Mouse (Mus musculus) embryonic stem cell, embryonic (primary cell): ENCODE measurements around the gene Fam189b.

Experiments
- CTCF ChIA-PET, 4 experiments: fragments of 300-600 bp in 2 of 4; fragments of 350-600 bp in 2 of 4; sonication (Branson Sonifier 250); formaldehyde crosslinking; loops; one replicate each; lab custom pipeline; 2022; ENCODE audit warnings: inconsistent platforms in 2 of 4; lab: Charles Lee
- POLR2A ChIA-PET, 4 experiments: fragments of 300-600 bp in 2 of 4; fragments of 350-600 bp in 2 of 4; sonication (Branson Sonifier 250); formaldehyde crosslinking; loops; one replicate each; lab custom pipeline; 2022; ENCODE audit warnings: antibody characterized with exemption in 4 of 4, inconsistent platforms in 1 of 4; lab: Charles Lee

Gene Fam189b

GRCm38 (mm10) chr3:89203142-89203514, 20.2 kb downstream of the Fam189b start:
- CTCF ChIA-PET: interaction anchor here in 2 of 4 experiments (0.5 to 0.7 kb wide), 3 partner anchors 91 to 1196 kb away, joined by 3 to 6 read pairs (median 4); no protein-coding TSS in a partner anchor
- POLR2A ChIA-PET: interaction anchor here (0.5 to 4.8 kb wide), 29 partner anchors 7 to 915 kb away, joined by 3 to 31 read pairs (median 4); partner anchors contain the start of genes Scamp3 (in 2 of the 4), Thbs3 (in 2 of the 4), Clk2 (in 1 of the 4) and Fam189b (in 1 of the 4)

- CTCF ChIA-PET: interaction anchor here in 1 of 4 experiments (1.5 kb wide), 1 partner anchor 40 kb away, joined by 3 read pairs; the partner anchor contains the start of genes Krtcap2 and Trim46
- POLR2A ChIA-PET: interaction anchor here (0.5 to 1.4 kb wide), 6 partner anchors 8 to 250 kb away, joined by 3 to 5 read pairs (median 3); partner anchors contain the start of genes Fam189b (in 1 of the 4) and Thbs3 (in 1 of the 4)
These were observed 23.1 kb downstream of the Fam189b start for GRCm38 (mm10) chr3:89206079-89206478.

GRCm38 (mm10) chr3:89206695-89207094, 23.8 kb downstream of the Fam189b start:
- CTCF ChIA-PET: interaction anchor here in 1 of 4 experiments (1.5 kb wide), 1 partner anchor 39 kb away, joined by 3 read pairs; the partner anchor contains the start of genes Krtcap2 and Trim46

GRCm38 (mm10) chr3:89208075-89208657, 25.2 kb downstream of the Fam189b start:
- POLR2A ChIA-PET: interaction anchor here in 2 of 4 experiments (0.9 to 2.2 kb wide), 6 partner anchors 12 to 31 kb away, joined by 3 to 6 read pairs (median 4); partner anchors contain the start of genes Scamp3 (in 2 of the 2) and Fam189b (in 1 of the 2)
- CTCF ChIA-PET: no interaction called here

More at GRCm38 (mm10) chr3:89206695-89207094, 23.8 kb downstream of the Fam189b start:
- POLR2A ChIA-PET: interaction anchor here in 3 of 4 experiments (0.5 to 1.6 kb wide), 6 partner anchors 8 to 249 kb away, joined by 3 to 5 read pairs (median 3); partner anchors contain the start of genes Fam189b (in 1 of the 3) and Thbs3 (in 1 of the 3)

- POLR2A ChIA-PET: interaction anchor here in 2 of 4 experiments (0.9 to 4.1 kb wide), 7 partner anchors 13 to 73 kb away, joined by 3 to 19 read pairs (median 4); partner anchors contain the start of genes Scamp3 (in 2 of the 2) and Fam189b (in 1 of the 2)
- CTCF ChIA-PET: interaction anchor here in 1 of 4 experiments (0.8 kb wide), 1 partner anchor 84 kb away, joined by 3 read pairs; no protein-coding TSS in a partner anchor
These were observed 25.8 kb downstream of the Fam189b start for GRCm38 (mm10) chr3:89208736-89209135.

- ChIA-PET POLR2A (interaction anchor here in 3 of 4 experiments (0.6 to 4.1 kb wide), 14 partner anchors 8 to 117 kb away, joined by 3 to 19 read pairs (median 4); partner anchors contain the start of genes Fam189b (in 1 of the 3), Gba (in 1 of the 3), Mtx1 (in 1 of the 3) and Rusc1 (in 1 of the 3)), CTCF (interaction anchor here in 1 of 4 experiments (1.0 kb wide), 1 partner anchor 16 kb away, joined by 3 read pairs; no protein-coding TSS in a partner anchor)
These were observed 26.8 kb downstream of the Fam189b start for GRCm38 (mm10) chr3:89209731-89210130.

- CTCF ChIA-PET: interaction anchor here in 2 of 4 experiments (0.6 to 1.0 kb wide), 2 partner anchors 16 to 26 kb away, joined by 3 read pairs; no protein-coding TSS in a partner anchor
- POLR2A ChIA-PET: interaction anchor here in 3 of 4 experiments (0.8 to 4.1 kb wide), 18 partner anchors 9 to 117 kb away, joined by 3 to 19 read pairs (median 4); partner anchors contain the start of genes Clk2 (in 1 of the 3), Fam189b (in 1 of the 3), Gba (in 1 of the 3) and Krtcap2 (in 1 of the 3)
These were observed 27.2 kb downstream of the Fam189b start for GRCm38 (mm10) chr3:89210162-89210561.

GRCm38 (mm10) chr3:89210731-89211130, 27.8 kb downstream of the Fam189b start:
- CTCF ChIA-PET: interaction anchor here in 1 of 4 experiments (0.6 kb wide), 1 partner anchor 26 kb away, joined by 3 read pairs; no protein-coding TSS in a partner anchor
- POLR2A ChIA-PET: interaction anchor here in 3 of 4 experiments (0.6 to 4.1 kb wide), 19 partner anchors 8 to 118 kb away, joined by 3 to 19 read pairs (median 4); partner anchors contain the start of genes Fam189b (in 2 of the 3), Gba (in 2 of the 3), Clk2 (in 1 of the 3) and Krtcap2 (in 1 of the 3)

GRCm38 (mm10) chr3:89213803-89214530, 31.0 kb downstream of the Fam189b start:
- CTCF ChIA-PET: interaction anchor here in 3 of 4 experiments (0.6 to 2.0 kb wide), 9 partner anchors 12 to 107 kb away, joined by 3 to 17 read pairs (median 3); partner anchors contain the start of gene Fam189b (in 1 of the 3)
- POLR2A ChIA-PET: interaction anchor here (0.5 to 3.8 kb wide), 49 partner anchors 8 to 868 kb away, joined by 3 to 58 read pairs (median 4); partner anchors contain the start of genes Gba (in 4 of the 4), Scamp3 (in 3 of the 4), Mtx1 (in 2 of the 4) and Cks1b (in 1 of the 4)

GRCm38 (mm10) chr3:89214681-89215411, 31.9 kb downstream of the Fam189b start, which contains the start of gene Thbs3:
Thbs3 (plus strand) TSS chr3:89215180.
- POLR2A ChIA-PET: interaction anchor here (0.7 to 3.8 kb wide), 30 partner anchors 8 to 306 kb away, joined by 3 to 58 read pairs (median 4); partner anchors contain the start of genes Gba (in 4 of the 4), Mtx1 (in 2 of the 4), Scamp3 (in 2 of the 4) and Cks1b (in 1 of the 4)
- CTCF ChIA-PET: interaction anchor here in 3 of 4 experiments (0.6 to 2.0 kb wide), 11 partner anchors 11 to 482 kb away, joined by 3 to 17 read pairs (median 4); no protein-coding TSS in a partner anchor

GRCm38 (mm10) chr3:89215853-89216252, 32.9 kb downstream of the Fam189b start:
- ChIA-PET POLR2A (interaction anchor here in 3 of 4 experiments (2.5 to 3.8 kb wide), 3 partner anchors 10 to 13 kb away, joined by 18 to 31 read pairs (median 30); partner anchors contain the start of gene Gba (in 2 of the 3)), CTCF (interaction anchor here in 1 of 4 experiments (1.9 kb wide), 1 partner anchor 27 kb away, joined by 5 read pairs; no protein-coding TSS in a partner anchor)

- POLR2A ChIA-PET: interaction anchor here in 2 of 4 experiments (0.6 to 2.2 kb wide), 4 partner anchors 9 to 963 kb away, joined by 3 to 14 read pairs (median 6); partner anchors contain the start of genes Gba (in 1 of the 2) and Mtx1 (in 1 of the 2)
- CTCF ChIA-PET: interaction anchor here in 2 of 4 experiments (0.6 to 1.1 kb wide), 5 partner anchors 20 to 265 kb away, joined by 3 to 6 read pairs (median 4); no protein-coding TSS in a partner anchor
These were observed 33.5 kb downstream of the Fam189b start for GRCm38 (mm10) chr3:89216407-89216806.

GRCm38 (mm10) chr3:89218271-89218670, 35.3 kb downstream of the Fam189b start:
- POLR2A ChIA-PET: interaction anchor here in 2 of 4 experiments (0.6 to 2.2 kb wide), 8 partner anchors 8 to 735 kb away, joined by 3 to 14 read pairs (median 3); partner anchors contain the start of gene Mtx1 (in 1 of the 2)
- CTCF ChIA-PET: interaction anchor here in 1 of 4 experiments (3.2 kb wide), 1 partner anchor 25 kb away, joined by 12 read pairs; no protein-coding TSS in a partner anchor

- CTCF ChIA-PET: interaction anchor here in 2 of 4 experiments (0.6 to 3.2 kb wide), 3 partner anchors 23 to 166 kb away, joined by 3 to 12 read pairs (median 4); no protein-coding TSS in a partner anchor
These were observed 36.6 kb downstream of the Fam189b start for GRCm38 (mm10) chr3:89219546-89219945.

GRCm38 (mm10) chr3:89221167-89221566, 38.2 kb downstream of the Fam189b start:
- POLR2A ChIA-PET: no interaction called here

More at GRCm38 (mm10) chr3:89219546-89219945, 36.6 kb downstream of the Fam189b start:
- POLR2A ChIA-PET: interaction anchor here in 1 of 4 experiments (0.6 kb wide), 1 partner anchor 88 kb away, joined by 3 read pairs; no protein-coding TSS in a partner anchor

More at GRCm38 (mm10) chr3:89221167-89221566, 38.2 kb downstream of the Fam189b start:
- CTCF ChIA-PET: no interaction called here
